ENCODE assay signal across 9 mouse cellular contexts in genomic region chr16:14377321-14377720, GRCm38 (mm10). TPM values are rescaled to one million over a fixed set of nuclear protein-coding genes. Genes with fewer than 3 reads are reported as not detected.
A peak's percentile ranks its signal among the peaks of the same experiment; 100 is the strongest.
DNase-seq lines count a peak whose midpoint lies in the region; ATAC-seq and TF ChIP-seq lines count a peak whose summit lies in the region.
"Had no signal": no experiment of that assay in that cellular context is flagged by ENCODE, and none has a peak within 500 bp of the region (broad histone marks: within the 10 kb centered on the region; RNA-seq: fewer than 3 reads in every experiment).

No protein-coding gene starts in this region.

- H3K9me3 ChIP-seq in hindbrain, embryonic 16.5 days (ENCODE audit: control insufficient read depth, low read length): no peaks in the 10 kb centered on the region
- no peaks in the 10 kb centered on the region for H3K9me3 ChIP-seq in hindbrain, embryonic 11.5 days (ENCODE audit: control insufficient read depth, low read length)
- H3K9me3 ChIP-seq in lung, postnatal 0 days (ENCODE audit: low read length): no peaks in the 10 kb centered on the region
- no peaks in the 10 kb centered on the region for H3K9me3 ChIP-seq in neural tube, embryonic 15.5 days (replicated peaks)
- H3K9me3 ChIP-seq: midbrain, embryonic 12.5 days had no signal

- no peaks in the 10 kb centered on the region for H3K27me3 ChIP-seq in hindbrain, embryonic 16.5 days (replicated peaks; ENCODE audit: control insufficient read depth, insufficient read depth, low read length)
- H3K27me3 ChIP-seq in hindbrain, embryonic 11.5 days (ENCODE audit: control insufficient read depth, insufficient read depth, low read length): no peaks in the 10 kb centered on the region
- no peaks in the 10 kb centered on the region for H3K27me3 ChIP-seq in lung, postnatal 0 days (replicated peaks; ENCODE audit: insufficient read depth, low read length)
- H3K27me3 ChIP-seq in neural tube, embryonic 15.5 days (replicated peaks): no peaks in the 10 kb centered on the region
- H3K27me3 ChIP-seq: midbrain, embryonic 12.5 days had no signal

- H3K4me2 ChIP-seq in hindbrain, embryonic 16.5 days (ENCODE audit: low read length): no peak overlapping the region
- H3K4me2 ChIP-seq in hindbrain, embryonic 11.5 days (replicated peaks; ENCODE audit: low read depth, low read length): no peak overlapping the region
- no peak overlapping the region for H3K4me2 ChIP-seq in lung, postnatal 0 days (replicated peaks; ENCODE audit: low read depth, low read length)
- H3K4me2 ChIP-seq in neural tube, embryonic 15.5 days: no peak overlapping the region
- H3K4me2 ChIP-seq: midbrain, embryonic 12.5 days had no signal

- TF ChIP-seq EP300 in lung, postnatal 0 days (IDR thresholded peaks at IDR 0.05): no peak

- no peak for DNase-seq in hindbrain, embryonic 11.5 days (ENCODE audit: low spot score)
- peak; percentile 10 for DNase-seq in brain, embryonic 18.5 days (ENCODE audit: low read depth, low spot score)
- peak; percentile 54 to 68 for DNase-seq in frontal cortex, postnatal 36 days (ENCODE audit: low spot score in 2 of 2)
- DNase-seq in kidney, postnatal 14 days: peak; percentile 26
- DNase-seq in lung, postnatal 0 days (ENCODE audit: low spot score): no peak

- H3K4me3 ChIP-seq in hindbrain, embryonic 16.5 days (ENCODE audit: low read length): no peak overlapping the region
- no peak overlapping the region for H3K4me3 ChIP-seq in hindbrain, embryonic 11.5 days (ENCODE audit: low read depth, low read length)
- no peak overlapping the region for H3K4me3 ChIP-seq in lung, postnatal 0 days (ENCODE audit: low read depth, low read length)
- H3K4me3 ChIP-seq in neural tube, embryonic 15.5 days (replicated peaks): no peak overlapping the region
- H3K4me3 ChIP-seq: midbrain, embryonic 12.5 days had no signal

- no peak overlapping the region for H3K9ac ChIP-seq in hindbrain, embryonic 16.5 days (ENCODE audit: low read depth, low read length)
- H3K9ac ChIP-seq in hindbrain, embryonic 11.5 days (ENCODE audit: low read depth, low read length): no peak overlapping the region
- H3K9ac ChIP-seq in lung, postnatal 0 days (replicated peaks; ENCODE audit: low read depth): no peak overlapping the region
- no peak overlapping the region for H3K9ac ChIP-seq in neural tube, embryonic 15.5 days (replicated peaks)
- H3K9ac ChIP-seq: midbrain, embryonic 12.5 days had no signal

- ATAC-seq in hindbrain, embryonic 16.5 days: peak; percentile 87
- ATAC-seq in hindbrain, embryonic 11.5 days (ENCODE audit: low FRiP score): no peak
- peak; percentile 42 for ATAC-seq in lung, postnatal 0 days
- ATAC-seq in neural tube, embryonic 15.5 days (ENCODE audit: low FRiP score): no peak
- no peak for ATAC-seq in inflammation-experienced regulatory T-cells, adult 6 months

- 95% methylated on average over 2 of the region's 2 CpGs for WGBS in hindbrain, embryonic 16.5 days
- 95% methylated on average over 2 of the region's 2 CpGs for WGBS in hindbrain, embryonic 11.5 days
- WGBS in lung, postnatal 0 days: 64% methylated on average over 2 of the region's 2 CpGs
- WGBS in neural tube, embryonic 15.5 days: 86% methylated on average over 2 of the region's 2 CpGs

- no peak overlapping the region for H3K27ac ChIP-seq in hindbrain, embryonic 16.5 days (ENCODE audit: low read depth, low read length)
- no peak overlapping the region for H3K27ac ChIP-seq in hindbrain, embryonic 11.5 days (ENCODE audit: low read depth, low read length)
- no peak overlapping the region for H3K27ac ChIP-seq in lung, postnatal 0 days (ENCODE audit: low read length)
- H3K27ac ChIP-seq in neural tube, embryonic 15.5 days (replicated peaks): no peak overlapping the region
- H3K27ac ChIP-seq: midbrain, embryonic 12.5 days had no signal

- H3K4me1 ChIP-seq in hindbrain, embryonic 16.5 days (ENCODE audit: control insufficient read depth, insufficient read depth, low read depth, low read length): no peaks in the 10 kb centered on the region; the same call in 1 of the 2 replicates
- no peaks in the 10 kb centered on the region for H3K4me1 ChIP-seq in hindbrain, embryonic 11.5 days (replicated peaks; ENCODE audit: control insufficient read depth, insufficient read depth, low read length)
- H3K4me1 ChIP-seq in lung, postnatal 0 days (ENCODE audit: insufficient read depth, low read depth, low read length): peaks cover 3% of the 10 kb centered on the region; the same call in 1 of the 2 replicates
- H3K4me1 ChIP-seq in neural tube, embryonic 15.5 days: 0 out of 2 replicates have a peak, but pooled peaks cover 3% of the 10 kb centered on the region

- no peak for TF ChIP-seq CTCF in lung, postnatal 0 days (IDR thresholded peaks at IDR 0.05)

- H3K36me3 ChIP-seq in hindbrain, embryonic 16.5 days (ENCODE audit: control insufficient read depth, insufficient read depth, low read length): no peaks in the 10 kb centered on the region
- no peaks in the 10 kb centered on the region for H3K36me3 ChIP-seq in hindbrain, embryonic 11.5 days (ENCODE audit: control insufficient read depth, insufficient read depth, low read length)
- H3K36me3 ChIP-seq in lung, postnatal 0 days (ENCODE audit: insufficient read depth, low read length): no peaks in the 10 kb centered on the region
- H3K36me3 ChIP-seq in neural tube, embryonic 15.5 days: no peaks in the 10 kb centered on the region
- H3K36me3 ChIP-seq: midbrain, embryonic 12.5 days had no signal

RNA-seq across cellular contexts. Expression of gene Abcc1, which starts 16.0 kb away (rescaled TPM):
- 8.9 and 10.0 TPM in 2 replicates for polyA plus RNA-seq in hindbrain, embryonic 16.5 days (2015; fragmentation: Nextera tagmentation; extraction: Ambion mirVana)
- polyA plus RNA-seq in hindbrain, embryonic 11.5 days (2014; fragmentation: Nextera tagmentation; extraction: Ambion mirVana): 6.1 TPM in 2 replicates
- polyA plus RNA-seq in lung, postnatal 0 days (2015; fragmentation: Nextera tagmentation; extraction: Ambion mirVana): 5.0 and 7.2 TPM in 2 replicates
- polyA plus RNA-seq in neural tube, embryonic 15.5 days (2015; fragmentation: Nextera tagmentation; extraction: Ambion mirVana): 8.8 and 10.1 TPM in 2 replicates
- polyA plus RNA-seq in inflammation-experienced regulatory T-cells, adult 6 months (2017; shearing (Covaris generic)): 10 to 100 TPM; 18.5 to 34.1 (median 25.9) TPM

Comparison
In these comparisons a context has a peak if more than half of its experiments do, and no peak if none do; other contexts are left out.
1. ATAC-seq: peak in hindbrain, embryonic 16.5 days (single experiment) and lung, postnatal 0 days (single experiment); none in hindbrain, embryonic 11.5 days (single experiment), neural tube, embryonic 15.5 days (single experiment) and inflammation-experienced regulatory T-cells, adult 6 months (single experiment).
2. DNase-seq: peak in brain, embryonic 18.5 days (single experiment), frontal cortex, postnatal 36 days (2 of 2) and kidney, postnatal 14 days (single experiment); none in hindbrain, embryonic 11.5 days (single experiment) and lung, postnatal 0 days (single experiment).